Mouse (Mus musculus) CD4-positive, CD25-positive, alpha-beta regulatory T cell, adult 4 months (primary cell): ENCODE measurements around the gene Obox7. TPM values are rescaled to one million over a fixed set of nuclear protein-coding genes. Genes with fewer than 3 reads are reported as not detected.
"Not testable (repeated sequence)": the region's sequence is repeated elsewhere in the genome, so short reads cannot be mapped to it uniquely, and the experiment has no call there.

Experiments
- ATAC-seq: one replicate; pipeline ENCODE4 v1.8.0; 2017
- polyA plus RNA-seq, 2 experiments: library from polyadenylated mRNA; unstranded; fragments of 100-300 nt; shearing (Covaris generic); gene quantifications; one replicate each; pipeline ENCODE4 v1.2.1; 2017

Gene Obox7
- polyA plus RNA-seq = not detected

DNA sequence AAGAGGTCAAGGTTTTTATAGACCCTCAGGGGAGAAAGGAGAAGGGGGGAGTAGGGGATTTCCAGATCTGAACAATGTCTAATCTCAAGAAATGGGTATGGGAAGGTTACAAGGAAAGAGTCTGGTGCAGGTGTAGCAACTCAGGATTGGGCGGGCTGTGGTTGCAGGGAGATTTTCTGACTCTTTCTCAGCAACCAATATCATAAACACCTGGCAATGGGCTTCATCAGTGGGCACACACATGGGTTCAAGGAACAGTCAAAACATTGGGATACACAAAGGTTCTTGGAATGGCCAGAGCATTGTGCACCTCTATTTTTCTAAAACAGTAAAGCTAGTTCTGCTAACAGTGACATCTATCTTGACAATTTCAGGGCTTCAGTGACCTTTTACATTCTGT lies at the start of gene Obox7:
Gene Obox7, plus strand, starts transcription at position 301 of the 400 bp plus-strand sequence.
- not testable (repeated sequence) for ATAC-seq

- ATAC-seq = peak; percentile 92
These were observed 36.4 kb upstream of the Obox7 start for GRCm38 (mm10) chr7:14622556-14623542.

Other genes starting within 250 kb of the Obox7 start
- not detected for gene Sult2a8, start 212.7 kb upstream of the Obox7 start, polyA plus RNA-seq
- gene Sult2a7, start 165.3 kb upstream of the Obox7 start, polyA plus RNA-seq = not detected
- not detected for gene Vmn1r90, start 96.0 kb upstream of the Obox7 start, polyA plus RNA-seq